Mouse (Mus musculus) frontal cortex, postnatal 10 days (tissue): ENCODE measurements around the gene Cxcr1.
A peak's percentile ranks its signal among the peaks of the same experiment; 100 is the strongest.

Source experiments
- DNase-seq, 2 experiments: peaks; one replicate each; pipeline ENCODE4 v3.0.0; 2022; ENCODE audit warnings: low spot score in 2 of 2, mixed read lengths in 1 of 2

The Cxcr1 gene

DNA sequence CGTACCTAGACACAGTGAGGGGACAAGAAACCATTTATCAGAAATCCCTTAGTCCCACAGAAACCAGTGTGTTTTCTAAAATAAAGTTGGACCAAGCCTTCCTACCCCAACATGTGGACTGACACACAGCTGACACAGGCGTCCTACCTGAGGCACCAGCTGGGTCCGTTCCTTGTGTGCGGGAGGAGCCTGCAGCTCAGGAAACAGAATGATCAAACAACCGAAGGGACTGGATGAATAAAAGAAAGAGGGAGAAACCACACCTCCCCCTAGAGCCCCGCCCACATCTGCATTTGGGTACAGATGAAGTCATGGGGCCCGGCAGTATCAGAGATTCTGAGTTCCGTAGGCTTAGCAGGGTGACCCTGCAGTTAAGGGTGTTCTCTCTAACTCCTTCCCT lies at the start of gene Cxcr1:
TSS of gene Cxcr1 (minus strand) at position 187 of the 400 bp plus-strand sequence.
- DNase-seq = no peak

DNA sequence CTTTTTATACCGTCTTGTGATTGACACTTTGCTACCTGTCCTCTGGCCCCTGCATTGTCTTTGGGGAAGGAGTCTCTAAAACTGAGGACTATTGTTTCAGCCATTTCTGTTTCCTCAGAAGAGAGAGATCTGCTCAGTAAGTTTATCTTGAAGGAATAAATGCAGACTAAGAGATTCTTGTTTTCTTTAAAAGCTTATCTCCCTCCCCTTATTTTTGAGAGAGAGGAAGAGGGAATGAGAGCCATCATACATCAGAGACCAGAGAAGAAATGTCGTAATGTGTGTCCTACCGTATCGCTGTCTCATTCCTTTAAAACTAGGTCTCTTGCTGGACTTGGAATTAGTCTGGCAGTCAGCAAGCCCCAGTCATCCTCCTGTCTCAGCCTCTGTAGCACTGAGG lies 46.4 kb upstream of the Cxcr1 start:
- no peak for DNase-seq

DNA sequence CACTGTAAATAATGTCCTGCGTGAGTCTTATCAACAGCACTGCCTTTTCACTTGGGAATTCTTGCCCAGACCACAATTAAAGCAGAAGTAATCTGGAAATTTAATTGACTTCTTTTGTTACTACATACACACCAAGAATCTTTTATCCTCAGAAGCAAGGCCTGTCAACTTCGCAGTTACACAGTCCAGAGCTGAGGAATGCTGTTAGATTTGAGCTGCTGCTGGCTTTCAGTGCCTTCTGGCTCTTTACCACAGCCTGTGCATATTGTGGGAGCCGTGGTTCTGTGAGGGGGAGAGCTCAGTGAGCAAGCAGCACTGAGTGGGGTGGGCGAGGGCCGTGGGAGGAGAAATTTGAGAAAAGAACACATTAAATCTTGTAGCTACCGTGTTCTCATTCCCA lies 45.9 kb upstream of the Cxcr1 start:
- peak; percentile 52 to 57 for DNase-seq

DNA sequence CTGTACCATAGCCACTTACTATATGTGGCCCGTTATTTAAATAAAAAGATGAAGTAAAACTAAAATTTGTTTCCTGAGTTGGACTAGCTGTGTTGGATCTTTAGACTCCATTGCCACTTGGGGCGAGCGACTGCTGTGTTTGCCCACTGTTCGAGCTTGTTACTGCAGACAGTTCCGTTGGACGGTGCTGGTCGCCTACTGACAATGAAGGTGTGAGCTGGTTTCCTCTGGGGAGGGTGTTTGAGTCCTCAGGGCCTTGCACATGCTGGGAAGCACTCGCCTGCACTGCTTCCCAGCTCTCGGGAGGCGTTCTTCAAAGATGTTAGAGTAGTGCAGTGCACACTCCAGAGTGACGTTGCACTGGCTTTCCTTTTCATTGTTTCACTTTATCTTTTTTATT lies 45.2 kb upstream of the Cxcr1 start:
- DNase-seq = no peak

DNA sequence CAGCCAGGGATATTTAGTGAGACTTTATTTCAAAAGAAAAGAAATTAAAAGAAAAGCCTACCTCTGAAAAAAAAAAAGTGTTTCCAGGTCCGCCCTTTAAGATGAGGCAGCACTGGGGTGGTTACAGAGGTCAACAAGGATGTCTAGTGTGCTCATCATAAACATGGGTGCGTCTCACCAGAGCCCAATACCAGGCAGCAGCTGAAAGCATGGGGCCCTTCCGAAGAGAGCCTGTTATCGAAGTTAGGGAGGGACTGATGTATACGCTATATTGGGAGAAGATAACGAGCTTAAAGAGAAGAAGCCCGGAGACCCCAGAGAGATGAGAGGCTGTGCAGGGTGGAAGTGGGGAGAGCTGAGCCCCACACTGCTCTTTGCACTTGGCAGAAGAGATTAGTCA lies 44.7 kb upstream of the Cxcr1 start:
- no peak for DNase-seq

DNA sequence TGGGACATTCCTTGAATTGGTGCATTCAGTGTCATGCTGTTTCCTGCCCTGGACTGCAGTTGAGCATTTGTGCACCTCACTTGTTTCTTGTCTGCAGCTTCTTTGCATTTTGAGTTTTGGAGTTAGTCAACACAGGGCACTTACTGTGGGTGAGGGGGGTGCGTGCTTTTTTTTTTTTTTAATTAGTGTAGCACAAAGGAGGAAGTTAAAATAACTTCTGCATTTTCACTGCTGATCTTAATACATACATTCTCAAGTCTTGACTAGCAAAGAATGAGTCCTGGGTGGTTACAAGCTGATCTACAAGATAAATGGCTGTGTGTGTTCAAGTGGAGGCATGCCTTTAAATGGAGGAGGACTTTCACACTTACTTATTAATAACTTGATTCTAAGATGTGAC lies 43.7 kb upstream of the Cxcr1 start:
- DNase-seq = no peak

DNA sequence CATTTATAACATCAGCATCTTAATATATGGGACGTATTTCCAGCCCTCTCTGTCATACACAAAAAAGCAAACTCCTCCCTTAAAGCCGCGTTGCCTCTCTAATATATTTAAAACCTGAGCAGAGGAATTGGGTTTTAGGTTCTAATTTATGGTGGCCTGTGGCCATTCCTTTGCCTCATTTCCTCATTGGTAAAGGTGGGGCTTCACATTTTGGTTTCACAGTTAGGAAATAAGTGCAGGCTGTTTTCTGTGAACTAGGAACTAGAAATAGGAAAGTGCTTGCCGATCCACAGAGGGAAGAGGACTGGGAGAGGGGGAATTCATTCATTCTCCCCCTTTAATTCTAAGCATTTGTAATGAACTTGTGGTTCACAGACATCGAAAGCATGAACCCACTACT lies 43.2 kb upstream of the Cxcr1 start:
- no peak for DNase-seq

DNA sequence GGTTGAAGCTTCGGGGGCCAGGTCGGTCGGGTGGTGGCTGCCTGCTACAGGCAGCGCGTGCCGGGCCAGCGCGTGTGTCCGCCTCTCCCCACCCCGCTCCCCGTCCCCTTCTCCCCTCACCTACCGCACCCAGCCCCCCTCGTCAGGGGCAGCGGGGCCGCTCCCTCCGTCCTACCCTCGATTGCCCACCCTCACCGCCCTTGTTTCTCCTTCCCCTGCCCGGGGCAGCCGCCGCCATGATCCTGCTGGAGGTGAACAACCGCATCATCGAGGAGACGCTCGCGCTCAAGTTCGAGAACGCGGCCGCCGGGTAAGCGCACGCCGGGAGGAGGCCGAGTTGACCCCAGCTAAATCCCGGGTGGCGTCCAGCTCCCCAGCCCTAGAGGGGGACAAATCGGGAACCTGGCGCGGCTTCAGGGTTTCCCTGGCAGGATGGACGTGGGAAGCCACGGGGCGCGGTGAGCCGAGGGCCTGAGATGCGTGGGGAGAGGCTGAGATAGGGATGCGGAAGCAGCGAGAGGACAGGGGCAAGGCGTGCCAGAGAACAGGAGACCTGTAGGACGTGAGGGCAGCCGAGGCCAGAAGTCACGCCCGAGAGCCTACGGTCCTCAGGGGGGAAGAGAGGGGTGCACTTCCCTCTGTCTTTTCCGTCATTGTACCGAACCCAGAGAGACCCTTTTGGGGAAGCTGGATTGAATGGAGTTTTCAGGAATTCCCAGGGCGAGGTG lies 42.3 kb upstream of the Cxcr1 start:
- peak in 1 of 2 experiments; percentile 43 for DNase-seq

DNA sequence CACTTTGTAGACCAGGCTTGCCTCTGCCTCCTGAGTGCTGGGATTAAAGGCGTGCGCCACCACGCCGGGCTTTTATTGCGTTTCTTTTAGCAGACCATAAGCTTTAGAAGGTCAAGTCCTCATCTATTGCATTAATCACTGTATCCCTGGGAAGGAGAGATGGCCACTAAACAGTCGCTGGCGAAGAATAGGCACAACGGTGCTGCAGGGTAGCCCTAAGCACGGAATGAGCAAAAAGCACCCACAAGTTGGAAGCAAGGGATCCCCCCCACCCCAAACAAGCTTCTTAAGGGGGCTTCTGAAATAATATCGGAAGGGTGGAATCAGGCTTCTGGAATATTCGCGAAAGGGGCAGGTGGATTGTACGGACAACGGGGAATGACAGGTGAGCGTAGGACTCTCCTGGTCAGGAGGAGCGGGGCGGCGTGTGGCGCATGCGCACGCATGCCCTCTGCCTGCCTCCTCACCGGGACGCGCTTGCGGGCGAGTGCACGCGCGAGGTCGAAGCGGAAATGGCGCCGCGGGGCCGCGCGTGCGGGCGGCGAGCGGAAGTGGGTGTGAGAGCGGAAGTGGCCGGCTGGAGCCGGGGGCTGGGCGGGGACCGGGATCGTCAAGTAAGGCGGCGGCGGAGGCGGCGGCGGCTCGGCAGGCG lies 41.6 kb upstream of the Cxcr1 start, which contains the start of gene Arpc2:
TSS of gene Arpc2 (plus strand) at position 147 of the 652 bp plus-strand sequence.
- DNase-seq = peak; percentile 94 to 96

DNA sequence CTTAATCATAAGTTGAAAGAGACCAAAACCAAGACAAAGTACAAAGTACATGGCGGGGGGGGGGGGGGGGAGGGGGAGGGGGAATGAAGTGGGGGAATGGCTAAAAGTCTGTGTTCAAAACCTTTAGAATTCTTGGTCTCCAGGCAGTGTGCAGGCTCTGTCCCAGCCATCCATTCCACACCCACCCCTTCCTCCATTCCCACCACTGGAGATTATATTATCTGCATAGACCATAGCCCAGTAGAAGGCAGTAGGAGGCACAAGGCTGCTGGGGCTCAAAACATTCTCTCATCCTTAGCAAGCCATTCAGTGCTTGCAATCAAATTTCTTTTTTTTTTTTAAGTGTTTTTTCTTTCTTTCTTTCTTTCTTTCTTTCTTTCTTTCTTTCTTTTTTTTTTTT lies 36.6 kb upstream of the Cxcr1 start:
- no peak for DNase-seq

DNA sequence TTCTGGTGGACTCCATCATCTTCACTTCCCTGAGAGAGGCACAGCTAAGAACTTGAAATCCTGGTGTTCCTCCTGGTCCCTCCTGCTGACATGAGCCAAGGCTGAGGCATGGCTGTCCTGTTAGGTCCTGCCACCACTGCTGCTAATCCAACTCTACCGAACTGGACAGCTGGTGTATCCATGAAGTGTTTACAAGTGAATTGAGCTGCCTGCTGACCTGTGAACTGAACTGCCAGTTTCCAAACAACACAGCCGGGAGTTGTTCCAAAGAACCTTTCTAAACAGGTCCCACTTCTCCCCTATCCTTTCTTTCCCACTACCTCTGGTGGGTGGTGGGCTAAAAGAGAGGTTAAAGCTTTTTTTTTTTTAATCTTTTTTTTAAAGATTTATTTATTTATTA lies 35.5 kb upstream of the Cxcr1 start:
- DNase-seq = no peak

DNA sequence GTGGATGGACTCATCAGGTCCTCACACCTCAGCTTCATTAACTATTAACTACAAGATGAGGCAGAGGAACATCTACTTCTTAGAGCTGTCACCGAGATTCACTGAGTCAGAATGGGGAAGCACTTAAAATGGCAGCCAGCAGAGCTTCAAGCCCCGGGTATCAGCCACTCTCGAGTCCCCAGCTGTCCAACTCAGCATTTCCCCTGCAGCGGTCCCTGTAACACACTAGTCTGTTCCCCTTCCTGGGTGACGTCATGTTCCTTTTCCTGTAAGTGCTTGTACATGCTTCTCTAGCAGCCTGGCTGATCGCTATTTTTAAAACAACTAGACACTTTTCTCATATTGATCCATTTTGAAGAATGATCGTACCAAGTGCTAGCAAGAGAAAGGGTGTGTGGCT lies 32.9 kb upstream of the Cxcr1 start:
- peak; percentile 34 to 55 for DNase-seq

DNA sequence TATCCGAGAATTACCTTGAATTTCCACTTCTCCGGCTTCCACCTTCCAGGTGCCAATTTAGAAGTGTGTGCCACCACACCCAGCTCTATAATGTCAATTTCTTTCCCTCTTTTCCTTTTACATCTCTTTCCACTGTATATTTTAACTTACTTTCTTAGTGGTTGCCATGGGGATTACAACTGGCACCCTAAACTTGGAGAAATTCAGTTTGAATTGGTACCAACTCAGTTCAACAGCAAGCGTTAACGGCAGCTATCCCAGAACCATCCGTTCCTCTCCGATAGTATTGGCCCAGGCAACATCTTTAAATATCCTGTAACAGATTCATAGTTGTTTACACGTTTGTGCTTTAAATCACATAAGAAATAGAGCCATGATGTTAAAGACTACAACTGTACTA lies 25.5 kb upstream of the Cxcr1 start:
- no peak for DNase-seq

DNA sequence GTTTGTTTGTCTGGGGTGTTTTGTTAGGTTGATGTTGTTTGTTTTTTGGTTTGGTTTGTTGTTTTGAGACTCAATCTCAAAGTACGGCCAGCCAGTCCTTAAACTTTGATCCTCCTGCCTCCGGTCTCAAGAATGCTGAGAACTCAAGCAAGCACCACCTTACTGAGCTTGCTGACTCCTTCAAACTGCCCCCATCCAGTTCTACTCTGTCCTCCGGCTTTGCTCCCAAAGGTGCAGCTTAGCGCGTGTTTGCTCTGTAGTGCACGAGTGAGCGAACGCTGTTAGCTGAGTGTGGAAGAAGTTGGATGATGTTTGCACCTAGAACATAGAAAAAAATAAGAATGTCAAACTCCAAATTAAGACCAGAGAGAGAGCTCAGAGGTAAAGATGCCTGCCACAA lies 14.5 kb upstream of the Cxcr1 start:
- no peak for DNase-seq

DNA sequence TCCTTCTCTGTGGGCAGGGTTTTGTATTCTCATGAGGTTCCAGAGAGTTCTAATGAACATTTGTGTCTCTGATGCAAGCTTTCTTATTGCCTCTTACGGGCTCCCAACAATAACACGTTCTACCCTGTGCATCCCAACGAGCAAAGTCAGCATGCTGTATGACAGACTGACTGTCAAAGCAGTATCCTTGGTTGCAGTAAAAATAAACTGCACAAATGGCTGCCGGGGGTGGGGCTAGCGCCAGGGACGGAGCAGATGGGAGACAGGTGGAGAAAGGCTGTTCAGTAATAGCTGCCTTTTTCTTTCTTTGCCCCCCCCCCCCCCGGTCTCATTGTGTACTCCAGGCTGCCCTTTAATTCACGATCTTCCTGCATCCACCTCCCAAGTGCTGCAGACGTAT lies 13.5 kb upstream of the Cxcr1 start:
- peak; percentile 18 to 32 for DNase-seq

DNA sequence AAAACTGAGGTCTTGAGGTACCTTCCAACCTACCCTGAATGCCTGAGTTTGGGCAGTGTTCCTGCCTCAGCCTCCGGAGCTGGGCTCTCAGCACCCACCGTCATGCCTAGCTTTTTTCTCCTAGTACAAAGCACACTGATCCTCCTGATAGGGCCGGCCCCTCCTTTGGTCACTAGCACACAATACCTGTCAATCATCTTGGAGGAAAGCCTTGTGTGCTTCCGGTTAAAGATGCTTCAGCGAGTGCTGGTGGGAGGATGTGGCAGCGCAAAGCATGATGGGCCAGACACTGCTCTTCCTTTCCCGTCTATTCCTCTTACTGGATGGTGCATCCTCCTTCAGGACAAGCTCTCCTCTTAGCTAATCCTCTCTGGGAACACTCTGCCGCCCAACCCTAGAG lies 12.2 kb upstream of the Cxcr1 start:
- no peak for DNase-seq

DNA sequence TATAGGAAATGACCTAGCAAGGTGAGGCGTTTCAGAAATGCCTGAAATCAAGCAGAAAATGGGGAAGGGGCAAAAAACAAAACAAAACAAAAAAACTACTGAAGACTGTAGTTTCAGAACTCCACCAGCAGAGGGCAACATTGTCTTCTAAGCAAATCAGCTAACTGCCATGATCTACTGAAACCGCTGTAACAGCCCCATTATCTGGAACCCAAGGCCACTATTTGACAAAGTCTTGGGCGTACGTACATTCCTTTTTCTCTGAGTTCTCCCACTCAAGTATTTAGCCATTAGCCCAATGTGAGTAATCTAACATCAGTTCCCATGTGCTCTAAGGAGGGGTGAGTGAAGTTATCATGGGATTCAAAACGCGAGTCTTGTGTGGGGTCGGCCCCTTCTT lies 11.4 kb upstream of the Cxcr1 start:
- no peak for DNase-seq

DNA sequence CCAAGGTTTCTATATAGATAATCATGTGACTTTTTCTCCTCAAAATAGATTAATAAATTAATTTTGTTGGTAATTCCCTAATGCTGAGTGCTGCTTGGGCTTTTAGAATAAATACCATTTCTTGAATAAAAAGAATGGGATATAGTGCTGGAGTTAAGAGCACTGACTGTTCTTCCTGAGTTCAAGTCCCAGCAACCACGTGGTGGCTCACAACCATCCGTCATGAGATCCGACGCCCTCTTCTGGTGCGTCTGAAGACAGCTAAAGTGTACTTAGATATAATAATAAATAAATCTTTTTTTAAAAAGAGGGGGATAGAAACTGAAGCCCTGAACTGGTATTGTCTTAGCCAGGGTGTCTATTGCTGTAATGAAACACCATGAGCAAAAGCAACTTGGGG lies 9.0 kb upstream of the Cxcr1 start:
- no peak for DNase-seq

DNA sequence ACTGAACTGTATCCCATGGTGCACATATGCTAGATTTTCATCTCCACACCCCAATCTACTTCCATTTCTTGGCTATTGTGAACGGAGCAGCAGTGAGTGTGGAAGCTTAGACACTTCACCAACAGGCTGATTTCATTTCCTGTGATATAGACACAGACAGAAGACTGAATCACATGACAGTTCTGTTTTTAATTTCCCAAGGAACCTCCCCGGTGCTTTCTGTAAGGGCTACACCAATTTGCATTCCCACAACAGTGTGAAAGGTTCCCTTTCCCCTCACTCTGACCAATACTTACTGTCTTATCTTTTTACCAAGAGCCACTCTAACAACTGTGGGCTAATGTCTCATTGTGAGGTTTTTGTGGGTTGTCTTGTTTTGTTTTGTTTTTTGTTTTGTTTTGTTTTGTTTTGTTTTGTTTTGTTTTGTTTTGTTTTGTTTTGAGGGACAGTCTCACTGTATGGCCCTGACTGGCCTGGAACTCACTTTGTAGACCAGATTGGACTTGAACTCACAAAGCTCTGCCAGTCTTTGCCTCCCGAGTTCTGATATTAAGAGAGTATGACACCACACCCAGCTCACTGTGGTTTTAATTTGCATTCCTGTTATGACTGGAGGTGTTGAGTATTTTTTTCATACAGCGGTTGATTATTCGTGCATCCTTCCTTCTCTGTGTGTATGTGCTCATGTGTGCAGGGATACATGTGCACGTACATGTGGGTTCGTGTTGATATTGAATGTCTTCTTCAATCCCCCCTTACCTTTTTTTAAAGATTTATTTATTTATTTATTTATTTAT lies 6.8 kb upstream of the Cxcr1 start:
- no peak for DNase-seq

DNA sequence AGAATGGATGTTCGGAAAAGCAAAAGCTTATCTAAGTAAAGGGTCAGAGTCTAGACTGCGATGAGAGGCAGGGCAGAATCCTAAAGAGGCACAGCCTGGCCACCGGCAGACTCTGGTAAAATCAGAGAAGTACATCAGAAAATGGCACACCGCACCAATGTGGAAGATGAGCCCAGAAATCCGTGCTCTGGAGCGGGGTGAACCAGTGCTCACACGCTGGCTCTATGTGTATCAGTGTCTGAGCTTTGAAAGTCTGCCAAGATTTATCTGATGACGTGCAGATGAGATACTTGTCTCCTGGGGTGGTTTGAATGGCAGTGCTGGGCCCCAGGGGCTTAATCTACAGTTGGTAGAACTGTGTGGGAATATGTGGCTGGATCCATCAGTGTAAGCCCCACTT lies 4.6 kb upstream of the Cxcr1 start:
- no peak for DNase-seq

DNA sequence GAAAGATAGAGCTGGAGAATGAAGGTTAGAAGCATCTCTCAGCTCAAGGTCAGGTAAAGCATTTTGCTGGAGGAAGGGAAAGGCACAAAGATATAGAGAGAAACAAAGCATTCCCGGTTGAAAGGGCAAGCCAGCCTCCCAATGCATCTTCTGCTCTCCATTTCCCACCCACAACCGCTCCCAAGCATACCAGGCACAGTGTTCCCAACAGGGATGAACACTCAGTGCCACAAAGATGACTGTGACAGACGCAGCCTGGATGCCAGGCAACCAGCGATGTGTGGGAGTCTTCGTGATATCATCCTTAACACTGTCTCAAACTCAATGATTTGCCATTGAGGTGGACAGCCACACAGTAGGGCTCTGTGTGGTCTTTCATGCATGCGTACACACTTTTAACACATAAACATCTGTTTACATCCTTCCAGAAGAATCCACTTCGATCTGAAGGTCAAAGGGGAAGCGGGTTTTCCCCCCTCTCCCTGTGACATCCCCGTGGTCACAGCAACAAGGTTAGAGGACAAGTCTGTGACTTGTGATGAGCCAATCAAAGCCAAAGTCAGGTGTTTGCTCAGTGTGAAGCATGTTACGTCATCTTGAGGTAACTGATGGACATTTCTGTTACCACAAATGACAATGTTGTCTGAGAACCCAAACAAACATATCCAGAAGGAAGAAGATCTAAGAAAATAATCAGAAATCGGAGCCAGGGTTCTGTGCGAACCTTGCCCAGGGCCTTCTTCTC lies 3.5 kb upstream of the Cxcr1 start:
- peak; percentile 21 to 25 for DNase-seq
